Comparison of ENCODE assay signal across 33 mouse cellular contexts in the genomic region with DNA sequence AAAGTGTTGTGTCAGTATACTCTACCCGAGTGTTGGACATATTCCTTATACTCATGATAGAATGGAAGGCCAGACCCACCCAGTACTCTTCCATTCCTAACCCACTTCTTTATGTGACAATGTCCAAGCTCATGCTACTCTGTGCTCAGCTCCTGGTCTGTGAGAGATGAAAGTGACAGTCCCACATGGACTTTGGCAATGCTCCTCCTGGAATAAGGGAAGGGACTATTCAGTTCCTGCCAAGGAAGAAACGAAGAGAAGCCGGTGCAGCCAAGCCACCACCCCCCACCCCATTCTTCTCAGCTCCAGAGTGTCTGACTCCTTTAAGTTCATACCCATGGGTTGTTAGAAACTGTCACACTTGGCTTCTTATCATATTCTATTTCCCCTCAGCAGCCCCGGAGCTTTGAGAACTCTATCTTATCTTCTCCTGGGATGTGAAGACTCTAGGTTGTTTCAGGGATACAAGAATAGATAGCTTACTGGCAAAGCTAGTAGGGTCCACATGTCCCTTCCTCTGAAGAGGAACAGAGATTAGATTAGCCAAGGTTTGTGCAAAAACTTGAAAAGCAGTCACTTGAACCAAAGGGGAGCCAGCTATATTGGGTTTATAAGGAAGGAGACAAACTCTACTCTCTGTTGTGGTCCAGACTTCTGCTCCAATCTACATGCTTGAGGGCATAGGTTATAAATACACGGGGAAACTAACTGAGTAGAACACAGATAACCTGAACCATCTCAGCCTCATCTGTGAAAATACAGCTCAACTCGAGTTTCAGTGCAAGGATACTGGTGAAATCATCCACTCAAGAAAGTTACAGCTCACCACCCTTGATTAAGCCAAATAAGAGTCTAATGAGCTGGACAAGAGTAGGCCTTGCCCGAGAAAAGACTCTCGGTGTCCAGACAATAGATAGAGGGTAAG. TPM values are rescaled to one million over a fixed set of nuclear protein-coding genes. Genes with fewer than 3 reads are reported as not detected.
DNase-seq lines count a peak whose midpoint lies in the region; ATAC-seq lines count a peak whose summit lies in the region.
"Had no signal": no experiment of that assay in that cellular context is flagged by ENCODE, and none has a peak within 500 bp of the region (broad histone marks: within the 10 kb centered on the region; RNA-seq: fewer than 3 reads in every experiment).

No protein-coding gene starts in this region.

- peak; percentile 21; the same call in 1 of the 2 replicates for ATAC-seq in heart, embryonic 14.5 days (ENCODE audit: insufficient number of reproducible peaks, insufficient read depth, low FRiP score, low read depth)
- ATAC-seq in intestine, embryonic 16.5 days = no peak
- ATAC-seq: activated CD4-positive, CD25-positive, alpha-beta regulatory T cell, adult 4 months; forebrain, embryonic 15.5 days had no signal

- no peaks in the 10 kb centered on the region for H3K9me3 ChIP-seq in heart, embryonic 14.5 days (ENCODE audit: control insufficient read depth, low read length)
- H3K9me3 ChIP-seq in intestine, embryonic 16.5 days (ENCODE audit: control insufficient read depth, low read length) = no peaks in the 10 kb centered on the region
- H3K9me3 ChIP-seq: embryonic facial prominence, embryonic 10.5 days; forebrain, embryonic 15.5 days; G1E; heart, embryonic 13.5 days; hindbrain, embryonic 15.5 days; limb, embryonic 15.5 days; midbrain, embryonic 12.5 days; stomach, embryonic 15.5 days had no signal

- WGBS in heart, embryonic 14.5 days = 26% methylated on average over 8 of the region's 8 CpGs
- WGBS in intestine, embryonic 16.5 days = 65% methylated on average over 8 of the region's 8 CpGs

- no peak overlapping the region for H3K27ac ChIP-seq in heart, embryonic 14.5 days (replicated peaks in 1 of 2; ENCODE audit: control insufficient read depth in 1 of 2, insufficient read depth in 1 of 2, low read depth in 2 of 2, low read length in 2 of 2)
- peak overlapping the region; percentile 49; the same call in 1 of the 2 replicates for H3K27ac ChIP-seq in intestine, embryonic 16.5 days (ENCODE audit: low read length)
- H3K27ac ChIP-seq: embryonic facial prominence, embryonic 10.5 days; forebrain, embryonic 15.5 days; heart, embryonic 13.5 days; hindbrain, embryonic 15.5 days; limb, embryonic 15.5 days; midbrain, embryonic 12.5 days; stomach, embryonic 15.5 days had no signal

- DNase-seq in heart, postnatal 4 days = no peak
- DNase-seq in left cerebral cortex, postnatal 4 days = peak; percentile 6
- no peak for DNase-seq in left cerebral cortex, postnatal 36 days (ENCODE audit: low spot score in 2 of 2)
- DNase-seq in MEL-GATA-1-ER (ENCODE audit: extremely low read depth, low read depth) = peak; percentile 12
- no peak for DNase-seq in right cerebral cortex, postnatal 10 days (ENCODE audit: low spot score in 2 of 2)
- DNase-seq: adrenal gland, postnatal 10 days; B cell, adult 2 months; cerebellum, adult 2 months; kidney, postnatal 4 days; layer of hippocampus, adult 9-11 months; lung, embryonic 14.5 days; right cerebral cortex, postnatal 25 days; thymus, postnatal 25 days had no signal

- H3K4me2 ChIP-seq in heart, embryonic 14.5 days (ENCODE audit: low read length) = no peak overlapping the region
- no peak overlapping the region for H3K4me2 ChIP-seq in intestine, embryonic 16.5 days (ENCODE audit: low read depth, low read length)
- H3K4me2 ChIP-seq: forebrain, embryonic 15.5 days; heart, embryonic 13.5 days; hindbrain, embryonic 15.5 days; limb, embryonic 15.5 days; lung, embryonic 14.5 days; midbrain, embryonic 12.5 days; stomach, embryonic 15.5 days had no signal

- peaks cover 6 to 9% of the 10 kb centered on the region in 2 experiments for H3K4me1 ChIP-seq in heart, embryonic 14.5 days (ENCODE audit: control insufficient read depth in 2 of 2, insufficient read depth in 2 of 2, low read length in 2 of 2)
- H3K4me1 ChIP-seq in intestine, embryonic 16.5 days (ENCODE audit: control insufficient read depth, insufficient read depth, low read length) = peaks cover 2% of the 10 kb centered on the region; the same call in 1 of the 2 replicates
- H3K4me1 ChIP-seq: embryonic facial prominence, embryonic 10.5 days; forebrain, embryonic 15.5 days; hindbrain, embryonic 15.5 days; limb, embryonic 15.5 days; midbrain, embryonic 12.5 days; stomach, embryonic 15.5 days had no signal

- no peaks in the 10 kb centered on the region for H3K36me3 ChIP-seq in heart, embryonic 14.5 days (ENCODE audit: control insufficient read depth, insufficient read depth, low read length)
- H3K36me3 ChIP-seq in intestine, embryonic 16.5 days (ENCODE audit: control insufficient read depth, insufficient read depth, low read length) = no peaks in the 10 kb centered on the region
- H3K36me3 ChIP-seq: embryonic facial prominence, embryonic 10.5 days; forebrain, embryonic 15.5 days; G1E; heart, embryonic 13.5 days; hindbrain, embryonic 15.5 days; limb, embryonic 15.5 days; midbrain, embryonic 12.5 days; stomach, embryonic 15.5 days had no signal

- intact Hi-C loops in left cerebral cortex, postnatal 4 days (cut with DNase I) = no loop called here
- intact Hi-C loops in left cerebral cortex, postnatal 36 days (cut with DNase I) = no loop called here

- H3K27me3 ChIP-seq in heart, embryonic 14.5 days (ENCODE audit: control insufficient read depth, insufficient read depth, low read length) = no peaks in the 10 kb centered on the region
- H3K27me3 ChIP-seq in intestine, embryonic 16.5 days (replicated peaks; ENCODE audit: control insufficient read depth, insufficient read depth, low read length) = no peaks in the 10 kb centered on the region
- H3K27me3 ChIP-seq: CH12.LX; forebrain, embryonic 15.5 days; hindbrain, embryonic 15.5 days; limb, embryonic 15.5 days; midbrain, embryonic 12.5 days; stomach, embryonic 15.5 days had no signal

- H3K4me3 ChIP-seq in heart, embryonic 14.5 days (ENCODE audit: control insufficient read depth in 1 of 2, insufficient read depth in 1 of 2, low read depth in 1 of 2, low read length in 2 of 2) = no peak overlapping the region
- H3K4me3 ChIP-seq in intestine, embryonic 16.5 days (ENCODE audit: low read length) = no peak overlapping the region
- H3K4me3 ChIP-seq: embryonic facial prominence, embryonic 10.5 days; forebrain, embryonic 15.5 days; heart, embryonic 13.5 days; hindbrain, embryonic 15.5 days; limb, embryonic 15.5 days; midbrain, embryonic 12.5 days; stomach, embryonic 15.5 days had no signal

- no peak overlapping the region for H3K9ac ChIP-seq in heart, embryonic 14.5 days (ENCODE audit: low read length)
- no peak overlapping the region for H3K9ac ChIP-seq in intestine, embryonic 16.5 days (ENCODE audit: low read depth, low read length)
- H3K9ac ChIP-seq: forebrain, embryonic 15.5 days; heart, embryonic 13.5 days; hindbrain, embryonic 15.5 days; limb, embryonic 15.5 days; lung, embryonic 14.5 days; midbrain, embryonic 12.5 days; stomach, embryonic 15.5 days had no signal

RNA-seq across cellular contexts. Expression of gene Pigr, which starts 3.7 kb away (rescaled TPM):
- 0.05 TPM in 1 of 2 replicates, not detected in the other for polyA plus RNA-seq in heart, embryonic 14.5 days (2014; fragmentation: Nextera tagmentation; extraction: Ambion mirVana)
- total RNA-seq in heart, postnatal 4 days (2021) = not detected
- total RNA-seq in left cerebral cortex, postnatal 4 days (2021) = not detected
- total RNA-seq in left cerebral cortex, postnatal 36 days (2021) = not detected
- polyA plus RNA-seq in intestine, embryonic 16.5 days (2015; fragmentation: Nextera tagmentation; extraction: Ambion mirVana) = 3.9 and 4.9 TPM in 2 replicates
- total RNA-seq: hematopoietic stem cell, adult 5-6 weeks; left cerebral cortex, adult 18-20 months; left cerebral cortex, postnatal 25 days; megakaryocyte, adult 5-6 weeks had no signal
- polyA plus RNA-seq: cortical plate, adult 2 months; embryonic facial prominence, embryonic 10.5 days; forebrain, embryonic 15.5 days; G1E; heart, embryonic 13.5 days; hindbrain, embryonic 15.5 days; lung, embryonic 14.5 days; midbrain, embryonic 12.5 days; neural tube, embryonic 11.5 days had no signal

RNA-seq across cellular contexts. Expression of gene Fcamr, which starts 29.5 kb away (rescaled TPM):
- 0.26 TPM in 1 of 2 replicates, not detected in the other for polyA plus RNA-seq in heart, embryonic 14.5 days (2014; fragmentation: Nextera tagmentation; extraction: Ambion mirVana)
- under 1 TPM; 0.38 to 0.76 TPM for total RNA-seq in heart, postnatal 4 days (2021)
- total RNA-seq in left cerebral cortex, postnatal 4 days (2021) = not detected
- total RNA-seq in left cerebral cortex, postnatal 36 days (2021) = not detected
- polyA plus RNA-seq in intestine, embryonic 16.5 days (2015; fragmentation: Nextera tagmentation; extraction: Ambion mirVana) = 0.10 and 0.20 TPM in 2 replicates
- total RNA-seq: G1E; gastrocnemius, adult 8-10 months; hematopoietic stem cell, adult 5-6 weeks; left cerebral cortex, adult 18-20 months; left cerebral cortex, postnatal 25 days; megakaryocyte, adult 5-6 weeks had no signal
- polyA plus RNA-seq: activated CD4-positive, CD25-positive, alpha-beta regulatory T cell, adult 4 months; cortical plate, adult 2 months; embryonic facial prominence, embryonic 10.5 days; forebrain, embryonic 15.5 days; G1E; heart, embryonic 13.5 days; hindbrain, embryonic 15.5 days; lung, embryonic 14.5 days; midbrain, embryonic 12.5 days; neural tube, embryonic 11.5 days had no signal

RNA-seq across cellular contexts. Expression of gene Fcmr, which starts 35.3 kb away (rescaled TPM):
- 2.0 and 4.4 TPM in 2 replicates for polyA plus RNA-seq in heart, embryonic 14.5 days (2014; fragmentation: Nextera tagmentation; extraction: Ambion mirVana)
- 1 to 10 TPM in 1 of 2 experiments, under 1 TPM in 1; 0.63 to 1.2 TPM for total RNA-seq in heart, postnatal 4 days (2021)
- 1 to 10 TPM in 1 of 2 experiments, not detected in 1; 1.1 TPM for total RNA-seq in left cerebral cortex, postnatal 4 days (2021)
- under 1 TPM in 1 of 2 experiments, not detected in 1; 0.93 TPM for total RNA-seq in left cerebral cortex, postnatal 36 days (2021)
- 3.1 and 4.3 TPM in 2 replicates for polyA plus RNA-seq in intestine, embryonic 16.5 days (2015; fragmentation: Nextera tagmentation; extraction: Ambion mirVana)
- total RNA-seq: G1E; gastrocnemius, adult 8-10 months; hematopoietic stem cell, adult 5-6 weeks; left cerebral cortex, adult 18-20 months; left cerebral cortex, postnatal 25 days; megakaryocyte, adult 5-6 weeks had no signal
- polyA plus RNA-seq: embryonic facial prominence, embryonic 10.5 days; forebrain, embryonic 15.5 days; G1E; lung, embryonic 14.5 days; neural tube, embryonic 11.5 days had no signal

RNA-seq across cellular contexts. Expression of gene Il24, which starts 57.1 kb away (rescaled TPM):
- not detected in 2 replicates for polyA plus RNA-seq in heart, embryonic 14.5 days (2014; fragmentation: Nextera tagmentation; extraction: Ambion mirVana)
- total RNA-seq in heart, postnatal 4 days (2021) = not detected
- not detected for total RNA-seq in left cerebral cortex, postnatal 4 days (2021)
- not detected for total RNA-seq in left cerebral cortex, postnatal 36 days (2021)
- not detected in 2 replicates for polyA plus RNA-seq in intestine, embryonic 16.5 days (2015; fragmentation: Nextera tagmentation; extraction: Ambion mirVana)
- total RNA-seq: adrenal gland, postnatal 10 days; CH12.LX; G1E; gastrocnemius, adult 8-10 months; hematopoietic stem cell, adult 5-6 weeks; left cerebral cortex, adult 18-20 months; left cerebral cortex, postnatal 25 days; megakaryocyte, adult 5-6 weeks had no signal
- polyA plus RNA-seq: activated CD4-positive, CD25-positive, alpha-beta regulatory T cell, adult 4 months; cerebellum, adult 2 months; cortical plate, adult 2 months; embryonic facial prominence, embryonic 10.5 days; forebrain, embryonic 15.5 days; G1E; heart, embryonic 13.5 days; hindbrain, embryonic 15.5 days; intestine, embryonic 14.5 days; limb, embryonic 15.5 days; lung, embryonic 14.5 days; midbrain, embryonic 12.5 days; neural tube, embryonic 11.5 days; stomach, embryonic 15.5 days had no signal

Comparison
In these comparisons a context has a peak if more than half of its experiments do, and no peak if none do; other contexts are left out.
1. DNase-seq: peak in left cerebral cortex, postnatal 4 days (single experiment) and MEL-GATA-1-ER (single experiment); none in heart, postnatal 4 days (single experiment), left cerebral cortex, postnatal 36 days (0 of 2) and right cerebral cortex, postnatal 10 days (0 of 2).